Mouse (Mus musculus) heart, embryonic 10.5 days (tissue): ENCODE measurements around the gene Gipr. TPM values are rescaled to one million over a fixed set of nuclear protein-coding genes. Genes with fewer than 3 reads are reported as not detected.

Experiments
- DNase-seq: peaks from one replicate; pipeline ENCODE4 v3.0.0-alpha.2; 2017; ENCODE audit warnings: low spot score
- H3K27ac ChIP-seq: fragments of 300-500 bp; sonication (generic); 2 replicates; pipeline ENCODE4 v1.5.1; 2016; ENCODE audit warnings: mild to moderate bottlenecking
- H3K27me3 ChIP-seq: fragments of 300-500 bp; sonication (generic); 2 replicates; pipeline ENCODE4 v1.6.1; 2016; ENCODE audit warnings: mild to moderate bottlenecking; ENCODE audit not compliant: poor library complexity, insufficient read depth, severe bottlenecking
- H3K36me3 ChIP-seq: fragments of 300-500 bp; sonication (generic); 2 replicates; pipeline ENCODE4 v1.6.1; 2016; ENCODE audit warnings: mild to moderate bottlenecking, moderate library complexity
- H3K4me1 ChIP-seq: fragments of 300-500 bp; sonication (generic); 2 replicates; pipeline ENCODE4 v1.6.1; 2016; ENCODE audit warnings: mild to moderate bottlenecking
- H3K4me3 ChIP-seq: fragments of 300-500 bp; sonication (generic); 2 replicates; pipeline ENCODE4 v1.5.1; 2016; ENCODE audit warnings: mild to moderate bottlenecking, moderate library complexity
- H3K9me3 ChIP-seq: fragments of 300-500 bp; sonication (generic); 2 replicates; pipeline ENCODE4 v1.6.1; 2016; ENCODE audit warnings: mild to moderate bottlenecking, moderate library complexity
- WGBS: fragments of 180-500 bp; shearing (Covaris S2); methylation state at CpG from one replicate; pipeline ENCODE4 v1.1.7; 2016; 5-methylcytosine and 5-hydroxymethylcytosine counted together
- polyA plus RNA-seq: library from polyadenylated mRNA; unstranded; fragments of >200 nt; fragmentation: Nextera tagmentation; extraction: Ambion mirVana; gene quantifications from 2 replicates; pipeline ENCODE4 v1.2.1, GENCODE M21; 2016

Gene Gipr
- 9.7 and 12.8 TPM in 2 replicates for polyA plus RNA-seq

- peak; percentile 85 for DNase-seq
- Histone ChIP-seq H3K36me3 (peaks cover 2% of the 10 kb centered on the region; the same call in 1 of the 2 replicates), H3K27me3 (peaks cover 31% of the 10 kb centered on the region; the same call in 1 of the 2 replicates), H3K4me1 (peaks cover 50% of the 10 kb centered on the region), H3K27ac (peak within 1 kb of the TSS; percentile 78), H3K4me3 (peak within 1 kb of the TSS; percentile 40), H3K9me3 (no peaks in the 10 kb centered on the region)
- 8% methylated on average over 14 of the region's 14 CpGs for WGBS
These were observed at the start of gene Gipr for GRCm38 (mm10) chr7:19165656-19166423. Gipr (minus strand) TSS chr7:19166127.

- Histone ChIP-seq H3K9me3 (no peaks in the 10 kb centered on the region), H3K4me1 (peaks cover 27% of the 10 kb centered on the region), H3K27ac (no peak overlapping the region), H3K27me3 (peaks cover 18% of the 10 kb centered on the region), H3K36me3 (no peaks in the 10 kb centered on the region), H3K4me3 (no peak overlapping the region)
- WGBS = 70% methylated on average over 9 of the region's 9 CpGs
- no peak for DNase-seq
These were observed 49.0 kb upstream of the Gipr start for GRCm38 (mm10) chr7:19214940-19215339.

- no peak for DNase-seq
- Histone ChIP-seq H3K9me3 (no peaks in the 10 kb centered on the region), H3K4me3 (no peak overlapping the region), H3K27ac (no peak overlapping the region), H3K36me3 (no peaks in the 10 kb centered on the region), H3K27me3 (peaks cover 18% of the 10 kb centered on the region), H3K4me1 (peaks cover 27% of the 10 kb centered on the region)
- 69% methylated on average over 7 of the region's 7 CpGs for WGBS
These were observed 48.4 kb upstream of the Gipr start for GRCm38 (mm10) chr7:19214369-19214768.

- peaks cover 26% of the 10 kb centered on the region for H3K4me1 ChIP-seq
- 50% methylated on average over 2 of the region's 2 CpGs for WGBS
- H3K36me3 ChIP-seq = no peaks in the 10 kb centered on the region
- peaks cover 18% of the 10 kb centered on the region for H3K27me3 ChIP-seq
- H3K4me3 ChIP-seq = no peak overlapping the region; the same call in 1 of the 2 replicates
- no peak overlapping the region for H3K27ac ChIP-seq
- no peaks in the 10 kb centered on the region for H3K9me3 ChIP-seq
- no peak for DNase-seq
These were observed 47.5 kb upstream of the Gipr start for GRCm38 (mm10) chr7:19213385-19213784.

GRCm38 (mm10) chr7:19211996-19212755, 46.2 kb upstream of the Gipr start, which contains the start of gene Gpr4:
Gpr4 (plus strand) TSS chr7:19212538.
- Histone ChIP-seq H3K4me3 (peak within 1 kb of the TSS; percentile 66), H3K27ac (peak within 1 kb of the TSS; percentile 47; the same call in 1 of the 2 replicates), H3K36me3 (no peaks in the 10 kb centered on the region), H3K27me3 (peaks cover 18% of the 10 kb centered on the region), H3K9me3 (no peaks in the 10 kb centered on the region), H3K4me1 (peaks cover 18% of the 10 kb centered on the region)
- 2% methylated on average over 29 of the region's 30 CpGs for WGBS
- no peak for DNase-seq

GRCm38 (mm10) chr7:19211041-19211675, 45.2 kb upstream of the Gipr start:
- H3K36me3 ChIP-seq = peaks cover under 1% of the 10 kb centered on the region
- 61% methylated on average over 5 of the region's 5 CpGs for WGBS
- H3K27me3 ChIP-seq = peaks cover 18% of the 10 kb centered on the region
- DNase-seq = no peak
- no peaks in the 10 kb centered on the region for H3K9me3 ChIP-seq
- no peak overlapping the region for H3K27ac ChIP-seq
- H3K4me3 ChIP-seq = no peak overlapping the region
- H3K4me1 ChIP-seq = peaks cover 14% of the 10 kb centered on the region

GRCm38 (mm10) chr7:19210010-19210409, 44.1 kb upstream of the Gipr start:
- 84% methylated on average over 5 of the region's 5 CpGs for WGBS
- H3K27me3 ChIP-seq = peaks cover 18% of the 10 kb centered on the region
- H3K27ac ChIP-seq = no peak overlapping the region
- no peak overlapping the region for H3K4me3 ChIP-seq
- peaks cover 12% of the 10 kb centered on the region for H3K36me3 ChIP-seq
- no peak for DNase-seq
- H3K9me3 ChIP-seq = no peaks in the 10 kb centered on the region
- H3K4me1 ChIP-seq = peaks cover 14% of the 10 kb centered on the region

GRCm38 (mm10) chr7:19209494-19209893, 43.6 kb upstream of the Gipr start:
- Histone ChIP-seq H3K27ac (no peak overlapping the region), H3K36me3 (peaks cover 17% of the 10 kb centered on the region), H3K4me1 (peaks cover 14% of the 10 kb centered on the region), H3K27me3 (peaks cover 18% of the 10 kb centered on the region), H3K9me3 (no peaks in the 10 kb centered on the region), H3K4me3 (no peak overlapping the region)
- DNase-seq = no peak
- WGBS = 80% methylated on average over 4 of the region's 4 CpGs

GRCm38 (mm10) chr7:19208944-19209472, 43.1 kb upstream of the Gipr start:
- Histone ChIP-seq H3K27me3 (peaks cover 17% of the 10 kb centered on the region), H3K27ac (no peak overlapping the region), H3K4me3 (no peak overlapping the region), H3K4me1 (peaks cover 14% of the 10 kb centered on the region), H3K9me3 (no peaks in the 10 kb centered on the region), H3K36me3 (peaks cover 22% of the 10 kb centered on the region)
- DNase-seq = no peak
- WGBS = 46% methylated on average over 7 of the region's 7 CpGs

- peaks cover 11% of the 10 kb centered on the region for H3K27me3 ChIP-seq
- H3K9me3 ChIP-seq = no peaks in the 10 kb centered on the region
- 76% methylated on average over 13 of the region's 13 CpGs for WGBS
- no peak overlapping the region for H3K27ac ChIP-seq
- H3K4me3 ChIP-seq = no peak overlapping the region
- peaks cover 13% of the 10 kb centered on the region for H3K4me1 ChIP-seq
- no peak for DNase-seq
- peaks cover 27% of the 10 kb centered on the region for H3K36me3 ChIP-seq
These were observed 42.4 kb upstream of the Gipr start for GRCm38 (mm10) chr7:19208201-19208910.

GRCm38 (mm10) chr7:19202065-19202850, 36.3 kb upstream of the Gipr start:
- 56% methylated on average over 15 of the region's 15 CpGs for WGBS
- peaks cover 5% of the 10 kb centered on the region; the same call in 1 of the 2 replicates for H3K4me1 ChIP-seq

More at GRCm38 (mm10) chr7:19202065-19202850, 36.3 kb upstream of the Gipr start:
- Histone ChIP-seq H3K4me3 (no peak overlapping the region), H3K36me3 (peaks cover 57% of the 10 kb centered on the region), H3K9me3 (no peaks in the 10 kb centered on the region), H3K27ac (no peak overlapping the region), H3K27me3 (no peaks in the 10 kb centered on the region)
- DNase-seq = no peak
